Comparison of ENCODE assay signal across 26 mouse cellular contexts in the genomic region with DNA sequence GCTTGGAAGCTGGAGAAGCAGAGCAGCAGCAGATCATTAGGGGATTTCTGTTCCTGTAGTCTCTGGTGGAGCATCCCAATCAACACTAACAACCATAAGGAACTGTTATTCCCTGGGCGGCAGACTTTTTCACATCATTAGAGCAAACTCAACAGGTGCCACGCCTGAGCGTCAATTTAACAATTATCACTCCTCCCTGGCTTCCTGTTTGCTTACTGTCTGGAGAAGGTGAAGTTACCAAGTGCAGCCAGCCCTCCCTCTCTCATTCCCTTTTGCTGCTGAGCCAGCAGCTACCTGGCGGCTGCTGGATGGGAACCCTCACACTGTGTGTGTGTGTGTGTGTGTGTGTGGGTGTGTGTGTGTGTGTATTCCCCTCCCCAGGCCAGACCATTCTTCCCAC.
DNase-seq lines count a peak whose midpoint lies in the region; ATAC-seq lines count a peak whose summit lies in the region.
"Had no signal": no experiment of that assay in that cellular context is flagged by ENCODE, and none has a peak within 500 bp of the region (broad histone marks: within the 10 kb centered on the region; RNA-seq: fewer than 3 reads in every experiment).

No protein-coding gene starts in this region.

- H3K9ac ChIP-seq in kidney, embryonic 16.5 days (replicated peaks; ENCODE audit: low read length) = no peak overlapping the region
- H3K9ac ChIP-seq: embryonic facial prominence, embryonic 13.5 days; forebrain, postnatal 0 days; heart, embryonic 13.5 days; hindbrain, embryonic 13.5 days had no signal

- WGBS in kidney, embryonic 16.5 days = 46% methylated on average over 4 of the region's 4 CpGs

- no peak overlapping the region for H3K4me2 ChIP-seq in kidney, embryonic 16.5 days (replicated peaks; ENCODE audit: low read depth, low read length)
- H3K4me2 ChIP-seq: embryonic facial prominence, embryonic 13.5 days; heart, embryonic 13.5 days; hindbrain, embryonic 13.5 days had no signal

- peak overlapping the region; percentile 3; the same call in 1 of the 2 replicates for H3K27ac ChIP-seq in kidney, embryonic 16.5 days (ENCODE audit: low read length)
- H3K27ac ChIP-seq: embryonic facial prominence, embryonic 13.5 days; gastrocnemius, adult 2 months; heart, embryonic 13.5 days; hindbrain, embryonic 10.5 days; hindbrain, embryonic 13.5 days had no signal

- peaks cover 21% of the 10 kb centered on the region for H3K4me1 ChIP-seq in kidney, embryonic 16.5 days (ENCODE audit: insufficient read depth, low read length)

- H3K9me3 ChIP-seq in kidney, embryonic 16.5 days (ENCODE audit: low read length) = no peaks in the 10 kb centered on the region
- H3K9me3 ChIP-seq: embryonic facial prominence, embryonic 13.5 days had no signal

- no peaks in the 10 kb centered on the region for H3K27me3 ChIP-seq in kidney, embryonic 16.5 days (ENCODE audit: insufficient read depth, low read length)
- H3K27me3 ChIP-seq: embryonic facial prominence, embryonic 13.5 days; heart, embryonic 13.5 days; hindbrain, embryonic 13.5 days; Patski had no signal

- H3K4me3 ChIP-seq in kidney, embryonic 16.5 days (ENCODE audit: low read length) = no peak overlapping the region
- H3K4me3 ChIP-seq: embryonic facial prominence, embryonic 13.5 days; gastrocnemius, adult 2 months; heart, embryonic 13.5 days; hindbrain, embryonic 10.5 days; hindbrain, embryonic 13.5 days had no signal

- H3K36me3 ChIP-seq in kidney, embryonic 16.5 days (ENCODE audit: insufficient read depth, low read length) = no peaks in the 10 kb centered on the region
- H3K36me3 ChIP-seq: embryonic facial prominence, embryonic 13.5 days; heart, embryonic 13.5 days; hindbrain, embryonic 10.5 days; hindbrain, embryonic 13.5 days had no signal

- peak; percentile 72 for DNase-seq in heart, adult 11 months
- no peak for DNase-seq in heart, postnatal 4 days
- DNase-seq in kidney, postnatal 25 days = no peak
- no peak for DNase-seq in left cerebral cortex, adult 18-20 months (ENCODE audit: low spot score in 2 of 2)
- DNase-seq: adrenal gland, postnatal 10 days; B cell, adult 2 months; cerebellum, adult 11 months; cerebellum, adult 2 months; cerebellum, adult 9-11 months; cerebellum, postnatal 25 days; forebrain, postnatal 0 days; gastrocnemius, adult 2 months; gastrocnemius, postnatal 14 days; heart, adult 18-20 months; heart, postnatal 14 days had no signal

- no peak for ATAC-seq in kidney, embryonic 16.5 days (ENCODE audit: low FRiP score, low TSS enrichment)
- ATAC-seq in inflammation-experienced regulatory T-cells, adult 6 months = peak; percentile 64
- ATAC-seq in erythroid progenitor cell, adult 5-6 weeks (replicated peaks; ENCODE audit: low FRiP score, poor library complexity, severe bottlenecking) = no peak
- ATAC-seq: forebrain, embryonic 14.5 days; forebrain, postnatal 0 days; hindbrain, embryonic 16.5 days; intestine, embryonic 16.5 days had no signal
